Mouse (Mus musculus) neutrophil, adult 83 days (primary cell): Measurements from ENCODE around the gene Yipf2. TPM values are rescaled to one million over a fixed set of nuclear protein-coding genes. Genes with fewer than 3 reads are reported as not detected.

Experiments
- total RNA-seq, 2 experiments: library from RNA; stranded (reverse); gene quantifications; one replicate each; pipeline ENCODE4 v1.2.4; 2023

The Yipf2 gene
- total RNA-seq = 1 to 10 TPM; 8.5 to 9.1 TPM

GRCm38 (mm10) chr9:21592703-21593121 is at the start of gene Yipf2, which contains the start of gene Timm29:
TSS of gene Yipf2 (minus strand) at chr9:21592828.
TSS of gene Timm29 (plus strand) at chr9:21592722.

GRCm38 (mm10) chr9:21615617-21616231 is 23.1 kb upstream of the Yipf2 start, which contains the start of gene Smarca4:
TSS of gene Smarca4 (plus strand) at chr9:21616169.

GRCm38 (mm10) chr9:21546789-21547074 is 45.9 kb downstream of the Yipf2 start, which contains the start of gene Carm1:
TSS of gene Carm1 (plus strand) at chr9:21546894.

Other genes with a start within 250 kb of the Yipf2 start
- gene Ilf3, start 225.0 kb downstream of the Yipf2 start, total RNA-seq = 10 to 100 TPM; 33.6 to 41.6 TPM
- 10 to 100 TPM; 15.2 to 17.4 TPM for gene Qtrt1, start 181.0 kb downstream of the Yipf2 start, total RNA-seq
- 100 to 1,000 TPM; 226 to 246 TPM for gene Dnm2, start 167.9 kb downstream of the Yipf2 start, total RNA-seq
- gene Tmed1, start 82.6 kb downstream of the Yipf2 start, total RNA-seq = 1 to 10 TPM; 5.6 to 6.5 TPM
- 100 to 1,000 TPM; 219 to 227 TPM for gene AB124611, start 66.7 kb downstream of the Yipf2 start, total RNA-seq
- 10 to 100 TPM; 34.6 to 37.5 TPM for gene Carm1, start 45.9 kb downstream of the Yipf2 start, total RNA-seq
- gene Timm29, start 106 bp downstream of the Yipf2 start, total RNA-seq = 10 to 100 TPM; 17.7 to 18.5 TPM
- 10 to 100 TPM; 56.3 to 60.9 TPM for gene Smarca4, start 23.3 kb upstream of the Yipf2 start, total RNA-seq
- 10 to 100 TPM; 57.9 to 62.6 TPM for gene Ldlr, start 130.7 kb upstream of the Yipf2 start, total RNA-seq
- gene Spc24, start 167.5 kb upstream of the Yipf2 start, total RNA-seq = 10 to 100 TPM; 32.1 to 43.7 TPM
- gene Kank2, start 205.9 kb upstream of the Yipf2 start, total RNA-seq = under 1 TPM; 0.70 to 0.84 TPM
- not detected for gene Angptl8, start 242.7 kb upstream of the Yipf2 start, total RNA-seq